Mouse (Mus musculus) brain, embryonic 18.5 days (tissue): ENCODE data around the gene Nudt3.
A peak's percentile ranks its signal among the peaks of the same experiment; 100 is the strongest.
"Not testable (repeated sequence)": the region's sequence is repeated elsewhere in the genome, so short reads cannot be mapped to it uniquely, and the experiment has no call there.

ENCODE experiments used
- DNase-seq: peaks from one replicate; pipeline ENCODE4 v3.0.0-alpha.2; 2012; ENCODE audit warnings: low read depth, low spot score

The Nudt3 gene

GRCm38 (mm10) chr17:27636132-27637020 is 13.1 kb upstream of the Nudt3 start, which contains the start of gene Rps10:
Rps10 (minus strand) TSS chr17:27636669.
- no peak for DNase-seq

- DNase-seq: not testable (repeated sequence)
Measured at GRCm38 (mm10) chr17:27635575-27635903, 12.2 kb upstream of the Nudt3 start.

- DNase-seq: peak; percentile 89
Measured at GRCm38 (mm10) chr17:27634871-27635574, 11.7 kb upstream of the Nudt3 start, which contains the start of gene RPS10-NUDT3. RPS10-NUDT3 (minus strand) TSS chr17:27635222.

- no peak for DNase-seq
Measured at GRCm38 (mm10) chr17:27629249-27630020, 6.1 kb upstream of the Nudt3 start.

- DNase-seq: no peak
Measured at GRCm38 (mm10) chr17:27628376-27628775, 5.1 kb upstream of the Nudt3 start.

DNA sequence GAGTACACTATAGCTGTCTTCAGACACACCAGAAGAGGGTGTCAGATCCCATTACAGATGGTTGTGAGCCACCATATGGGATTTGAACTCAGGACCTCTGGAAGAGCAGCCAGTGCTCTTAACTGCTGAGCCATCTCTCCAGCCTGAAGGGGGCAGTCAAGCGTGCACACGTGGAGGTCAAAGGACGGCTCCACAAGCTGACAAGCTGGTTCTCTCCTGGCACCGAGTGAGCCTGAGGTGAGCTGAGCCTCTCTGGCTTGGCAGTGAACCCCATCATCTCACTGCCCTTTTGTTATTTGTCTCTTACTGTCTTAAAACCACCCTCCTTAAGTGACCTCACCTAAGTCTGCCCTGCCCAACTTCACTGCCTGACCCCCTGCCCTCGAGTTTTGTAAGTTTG is 4.2 kb upstream of the Nudt3 start:
- no peak for DNase-seq

DNA sequence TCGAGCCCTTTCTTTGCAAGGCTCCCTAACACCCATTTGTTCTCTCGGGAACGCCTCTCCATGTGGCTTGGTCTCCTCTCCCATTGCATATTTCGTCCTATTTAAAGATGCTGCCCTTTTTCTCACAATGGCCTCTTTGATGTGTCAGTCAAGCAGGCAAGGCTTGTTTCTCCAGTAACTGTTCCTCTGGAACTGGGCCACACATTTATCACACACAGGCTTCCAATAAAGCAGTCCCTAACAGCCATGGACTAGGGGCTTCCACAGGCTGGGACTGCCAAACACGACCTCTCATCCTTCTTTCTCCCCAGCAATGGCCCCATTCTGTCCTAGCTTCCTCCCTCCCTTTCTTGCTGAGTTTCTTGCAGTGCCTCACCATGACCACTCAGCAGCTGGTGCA is 3.4 kb upstream of the Nudt3 start:
- DNase-seq: no peak

GRCm38 (mm10) chr17:27625455-27626251 is 2.4 kb upstream of the Nudt3 start:
- no peak for DNase-seq

GRCm38 (mm10) chr17:27622611-27623359 is 510 bp downstream of the Nudt3 start:
- no peak for DNase-seq

DNA sequence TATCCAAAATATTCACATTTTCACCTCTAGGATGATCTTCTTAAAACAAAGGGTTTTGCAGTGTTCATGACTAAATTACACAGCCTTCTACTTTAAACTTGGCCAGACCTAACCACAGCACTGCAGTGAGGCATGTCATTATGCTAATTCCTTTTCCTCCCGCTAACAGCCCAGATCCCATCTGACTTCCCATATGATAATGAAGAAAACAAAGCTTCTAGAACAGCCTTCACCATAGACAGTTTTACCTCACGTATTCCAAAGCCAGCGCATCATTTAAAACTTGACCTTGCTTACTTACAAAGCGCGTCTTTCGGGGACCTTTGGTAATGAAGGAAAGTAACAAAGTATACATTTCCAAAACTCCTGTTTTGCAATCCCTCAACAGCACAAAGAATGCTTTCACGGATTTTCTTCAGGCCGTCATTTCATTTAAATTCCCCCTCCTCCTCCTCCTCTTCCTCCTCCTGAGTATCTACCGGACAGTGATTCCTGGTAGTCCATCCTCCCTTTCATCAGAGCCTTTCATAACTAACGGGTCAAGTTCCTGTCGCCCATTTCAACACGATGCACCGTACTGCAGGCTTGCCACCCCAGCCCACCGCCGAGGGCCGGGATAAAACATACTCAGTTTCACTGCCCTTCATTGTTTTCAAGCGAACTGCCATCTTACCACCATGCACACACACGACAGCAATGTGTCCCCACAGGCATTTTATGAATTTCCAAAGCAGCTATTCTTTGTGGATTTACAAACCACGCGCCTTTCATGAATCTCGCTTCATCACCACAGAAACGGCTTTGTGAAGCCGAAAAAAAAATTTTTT is 1.4 kb downstream of the Nudt3 start:
- DNase-seq: no peak

- DNase-seq: no peak
Measured at GRCm38 (mm10) chr17:27621161-27621560, 2.1 kb downstream of the Nudt3 start.

- DNase-seq: no peak
Measured at GRCm38 (mm10) chr17:27615388-27615787, 7.9 kb downstream of the Nudt3 start.

DNA sequence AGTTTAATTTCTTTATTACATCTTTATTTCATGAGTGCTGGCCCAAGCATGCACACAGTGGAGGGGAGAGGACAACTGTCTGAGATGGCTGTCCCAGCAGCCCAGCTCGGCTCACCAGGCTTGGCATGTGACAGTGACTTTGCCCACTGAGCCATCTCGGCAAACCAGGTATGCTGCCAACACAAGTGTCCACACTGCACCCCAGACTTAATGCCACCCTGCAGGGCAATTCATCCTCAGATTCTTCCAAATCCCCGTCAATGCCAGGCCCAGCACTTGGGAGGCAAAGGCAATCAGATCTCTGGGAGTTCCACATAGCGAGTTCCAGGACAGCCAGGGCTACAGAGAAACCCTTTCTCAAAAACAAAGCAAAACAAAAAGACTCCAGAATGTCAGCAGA is 10.3 kb downstream of the Nudt3 start:
- no peak for DNase-seq

- no peak for DNase-seq
Measured at GRCm38 (mm10) chr17:27611994-27612393, 11.3 kb downstream of the Nudt3 start.

- DNase-seq: no peak
Measured at GRCm38 (mm10) chr17:27611519-27611884, 11.8 kb downstream of the Nudt3 start.

DNA sequence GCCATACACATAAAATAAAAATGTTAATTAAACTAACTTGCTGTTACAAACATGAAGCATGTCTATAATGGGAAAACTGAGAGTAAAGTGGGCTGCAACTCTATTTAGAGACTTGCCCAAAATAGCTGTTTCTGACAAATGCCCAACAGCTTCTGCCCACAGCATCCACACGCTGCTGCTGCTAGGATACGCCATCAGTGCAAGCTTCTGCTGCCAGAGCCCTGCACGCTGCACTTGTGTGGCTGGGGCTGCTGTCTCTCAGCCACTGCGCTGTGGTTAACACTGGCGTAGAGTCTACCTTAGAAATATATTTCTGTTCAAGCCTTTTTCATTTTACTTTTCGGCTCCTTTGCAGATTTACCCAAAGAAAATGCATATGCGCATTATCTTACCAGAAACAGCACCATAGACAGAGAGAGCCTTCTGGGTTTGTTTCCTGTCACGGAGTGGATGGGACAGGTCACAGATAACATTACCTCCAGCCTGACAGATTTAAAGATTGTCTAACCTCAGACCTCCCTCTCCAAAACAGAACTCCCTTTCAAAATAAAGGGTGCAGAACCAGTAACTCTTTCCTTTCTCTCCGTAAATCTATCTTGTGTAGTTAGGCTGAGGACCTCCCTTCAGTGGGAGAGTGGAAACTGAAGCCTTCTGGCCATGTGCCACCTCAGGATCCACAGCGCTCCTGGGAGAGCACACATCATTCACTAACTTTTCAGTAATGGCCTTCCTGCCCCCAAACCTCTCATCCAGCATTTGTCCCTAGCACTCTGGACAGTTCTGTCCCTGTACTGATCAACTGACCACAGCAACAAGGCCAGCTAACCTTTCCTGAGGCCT is 12.4 kb downstream of the Nudt3 start:
- no peak for DNase-seq

GRCm38 (mm10) chr17:27609576-27609975 is 13.7 kb downstream of the Nudt3 start:
- no peak for DNase-seq

DNA sequence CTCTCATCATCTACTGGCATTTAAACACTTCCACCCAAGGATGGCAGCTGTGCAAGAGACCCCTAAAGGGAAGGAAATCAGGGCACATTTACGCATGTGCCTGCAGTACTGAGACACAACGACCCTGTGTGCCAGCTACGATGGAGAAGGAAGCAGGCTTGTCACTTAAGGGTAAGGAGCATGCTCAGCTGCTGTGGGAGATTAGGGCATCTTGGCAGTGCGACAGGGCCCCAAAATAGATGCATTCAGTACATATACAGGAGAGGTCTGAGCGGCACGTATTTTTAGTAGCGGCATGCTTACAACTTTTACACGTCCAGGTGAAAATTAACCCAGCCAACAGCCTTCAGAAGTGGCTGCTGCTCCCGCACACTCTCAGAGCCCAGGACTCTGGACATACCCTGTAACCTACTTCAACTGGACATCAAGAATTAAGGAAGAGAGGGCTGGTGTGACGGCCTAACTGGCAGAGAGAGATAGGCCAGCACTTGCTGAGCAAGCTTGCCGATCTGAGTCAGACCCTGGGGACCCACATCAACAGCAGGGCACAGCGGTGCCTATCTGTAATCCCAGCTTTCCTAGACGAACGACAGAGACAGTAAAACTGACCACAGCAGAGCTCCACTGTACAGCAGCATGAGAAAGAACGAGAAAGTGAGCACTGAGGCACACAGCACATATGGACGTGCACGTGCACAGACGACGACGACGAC is 19.6 kb downstream of the Nudt3 start:
- no peak for DNase-seq
